Mouse (Mus musculus): ENCODE measurements around the gene Irgc1. TPM values are rescaled to one million over a fixed set of nuclear protein-coding genes. Genes with fewer than 3 reads are reported as not detected.

Gene Irgc1
- polyA plus RNA-seq, 1 experiment from 2014 or later: not detected

- no peak overlapping the region for H3K4me3 ChIP-seq (ENCODE audit: low read depth, low read length)
- no peak overlapping the region for H3K9ac ChIP-seq (ENCODE audit: low read length)
- H3K4me1 ChIP-seq (ENCODE audit: control insufficient read depth, insufficient read depth, low read length): 0 out of 2 replicates have a peak, but pooled peaks cover 3% of the 10 kb centered on the region
- H3K27ac ChIP-seq (ENCODE audit: low read depth, low read length): no peak overlapping the region
- no peaks in the 10 kb centered on the region for H3K9me3 ChIP-seq (replicated peaks; ENCODE audit: control insufficient read depth, low read length)
- 32% methylated on average over 21 of the region's 21 CpGs for WGBS
- no peak for ATAC-seq
- no peaks in the 10 kb centered on the region for H3K36me3 ChIP-seq (ENCODE audit: control insufficient read depth, insufficient read depth, low read length)
- no peaks in the 10 kb centered on the region for H3K27me3 ChIP-seq (replicated peaks; ENCODE audit: control insufficient read depth, insufficient read depth, low read length)
- peak; percentile 14 for DNase-seq (ENCODE audit: low spot score)
- no peak overlapping the region for H3K4me2 ChIP-seq (ENCODE audit: low read length)
Observed at GRCm38 (mm10) chr7:24474811-24475506, 22.9 kb upstream of the Irgc1 start.

GRCm38 (mm10) chr7:24473913-24474529, 21.9 kb upstream of the Irgc1 start:
- Histone ChIP-seq H3K4me2 (ENCODE audit: low read length) (no peak overlapping the region), H3K4me1 (ENCODE audit: control insufficient read depth, insufficient read depth, low read length) (no peaks in the 10 kb centered on the region), H3K27ac (ENCODE audit: low read depth, low read length) (no peak overlapping the region), H3K4me3 (ENCODE audit: low read depth, low read length) (no peak overlapping the region), H3K9me3 (replicated peaks; ENCODE audit: control insufficient read depth, low read length) (no peaks in the 10 kb centered on the region), H3K36me3 (ENCODE audit: control insufficient read depth, insufficient read depth, low read length) (no peaks in the 10 kb centered on the region), H3K27me3 (replicated peaks; ENCODE audit: control insufficient read depth, insufficient read depth, low read length) (no peaks in the 10 kb centered on the region), H3K9ac (ENCODE audit: low read length) (no peak overlapping the region)
- ATAC-seq: peak; percentile 83
- WGBS: 43% methylated on average over 10 of the region's 10 CpGs
- DNase-seq (ENCODE audit: low spot score): peak; percentile 69

- no peaks in the 10 kb centered on the region for H3K27me3 ChIP-seq (replicated peaks; ENCODE audit: control insufficient read depth, insufficient read depth, low read length)
- H3K4me3 ChIP-seq (ENCODE audit: low read depth, low read length): no peak overlapping the region
- H3K9me3 ChIP-seq (replicated peaks; ENCODE audit: control insufficient read depth, low read length): no peaks in the 10 kb centered on the region
- ATAC-seq: no peak
- H3K4me1 ChIP-seq (ENCODE audit: control insufficient read depth, insufficient read depth, low read length): no peaks in the 10 kb centered on the region
- peak; percentile 45 for DNase-seq (ENCODE audit: low spot score)
- H3K4me2 ChIP-seq (ENCODE audit: low read length): no peak overlapping the region
- no peaks in the 10 kb centered on the region for H3K36me3 ChIP-seq (ENCODE audit: control insufficient read depth, insufficient read depth, low read length)
- H3K9ac ChIP-seq (ENCODE audit: low read length): no peak overlapping the region
- H3K27ac ChIP-seq (ENCODE audit: low read depth, low read length): no peak overlapping the region
- WGBS: 71% methylated on average over 7 of the region's 7 CpGs
Observed at GRCm38 (mm10) chr7:24472937-24473336, 20.8 kb upstream of the Irgc1 start.

- no peak for ATAC-seq
- H3K4me3 ChIP-seq (ENCODE audit: low read depth, low read length): no peak overlapping the region
- no peaks in the 10 kb centered on the region for H3K27me3 ChIP-seq (replicated peaks; ENCODE audit: control insufficient read depth, insufficient read depth, low read length)
- H3K36me3 ChIP-seq (ENCODE audit: control insufficient read depth, insufficient read depth, low read length): no peaks in the 10 kb centered on the region
- no peak overlapping the region for H3K4me2 ChIP-seq (ENCODE audit: low read length)
- DNase-seq (ENCODE audit: low spot score): peak; percentile 26
- no peaks in the 10 kb centered on the region for H3K9me3 ChIP-seq (replicated peaks; ENCODE audit: control insufficient read depth, low read length)
- no peak overlapping the region for H3K9ac ChIP-seq (ENCODE audit: low read length)
- no peaks in the 10 kb centered on the region for H3K4me1 ChIP-seq (ENCODE audit: control insufficient read depth, insufficient read depth, low read length)
- WGBS: 81% methylated on average over 6 of the region's 6 CpGs
- H3K27ac ChIP-seq (ENCODE audit: low read depth, low read length): no peak overlapping the region
Observed at GRCm38 (mm10) chr7:24472442-24472841, 20.3 kb upstream of the Irgc1 start.

- Histone ChIP-seq H3K27ac (ENCODE audit: low read depth, low read length) (no peak overlapping the region), H3K36me3 (ENCODE audit: control insufficient read depth, insufficient read depth, low read length) (no peaks in the 10 kb centered on the region), H3K9ac (ENCODE audit: low read length) (no peak overlapping the region), H3K4me1 (ENCODE audit: control insufficient read depth, insufficient read depth, low read length) (no peaks in the 10 kb centered on the region), H3K4me2 (ENCODE audit: low read length) (no peak overlapping the region), H3K9me3 (replicated peaks; ENCODE audit: control insufficient read depth, low read length) (no peaks in the 10 kb centered on the region), H3K4me3 (ENCODE audit: low read depth, low read length) (no peak overlapping the region), H3K27me3 (replicated peaks; ENCODE audit: control insufficient read depth, insufficient read depth, low read length) (no peaks in the 10 kb centered on the region)
- WGBS: 97% methylated on average over 7 of the region's 7 CpGs
- ATAC-seq (no peak), DNase-seq (ENCODE audit: low spot score) (no peak)
Observed at GRCm38 (mm10) chr7:24470356-24470755, 18.3 kb upstream of the Irgc1 start.

- no peaks in the 10 kb centered on the region for H3K4me1 ChIP-seq (ENCODE audit: control insufficient read depth, insufficient read depth, low read length)
- H3K36me3 ChIP-seq (ENCODE audit: control insufficient read depth, insufficient read depth, low read length): no peaks in the 10 kb centered on the region
- ATAC-seq: no peak
- H3K9ac ChIP-seq (ENCODE audit: low read length): no peak overlapping the region
- WGBS: 83% methylated on average over 3 of the region's 3 CpGs
- no peaks in the 10 kb centered on the region for H3K27me3 ChIP-seq (replicated peaks; ENCODE audit: control insufficient read depth, insufficient read depth, low read length)
- no peak overlapping the region for H3K27ac ChIP-seq (ENCODE audit: low read depth, low read length)
- no peak overlapping the region for H3K4me3 ChIP-seq (ENCODE audit: low read depth, low read length)
- no peaks in the 10 kb centered on the region for H3K9me3 ChIP-seq (replicated peaks; ENCODE audit: control insufficient read depth, low read length)
- H3K4me2 ChIP-seq (ENCODE audit: low read length): no peak overlapping the region
- no peak for DNase-seq (ENCODE audit: low spot score)
Observed at GRCm38 (mm10) chr7:24469126-24469525, 17.0 kb upstream of the Irgc1 start.

GRCm38 (mm10) chr7:24467886-24468285, 15.8 kb upstream of the Irgc1 start:
- Histone ChIP-seq H3K4me1 (ENCODE audit: control insufficient read depth, insufficient read depth, low read length) (no peaks in the 10 kb centered on the region), H3K4me3 (ENCODE audit: low read depth, low read length) (no peak overlapping the region), H3K36me3 (ENCODE audit: control insufficient read depth, insufficient read depth, low read length) (no peaks in the 10 kb centered on the region), H3K27me3 (replicated peaks; ENCODE audit: control insufficient read depth, insufficient read depth, low read length) (no peaks in the 10 kb centered on the region), H3K4me2 (ENCODE audit: low read length) (no peak overlapping the region), H3K9ac (ENCODE audit: low read length) (no peak overlapping the region), H3K9me3 (replicated peaks; ENCODE audit: control insufficient read depth, low read length) (no peaks in the 10 kb centered on the region), H3K27ac (ENCODE audit: low read depth, low read length) (no peak overlapping the region)
- 86% methylated on average over 5 of the region's 5 CpGs for WGBS
- ATAC-seq (no peak), DNase-seq (ENCODE audit: low spot score) (no peak)

GRCm38 (mm10) chr7:24466835-24467234, 14.7 kb upstream of the Irgc1 start:
- no peaks in the 10 kb centered on the region for H3K36me3 ChIP-seq (ENCODE audit: control insufficient read depth, insufficient read depth, low read length)
- no peak for DNase-seq (ENCODE audit: low spot score)
- H3K4me1 ChIP-seq (ENCODE audit: control insufficient read depth, insufficient read depth, low read length): no peaks in the 10 kb centered on the region
- H3K9ac ChIP-seq (ENCODE audit: low read length): no peak overlapping the region
- no peaks in the 10 kb centered on the region for H3K27me3 ChIP-seq (replicated peaks; ENCODE audit: control insufficient read depth, insufficient read depth, low read length)
- no peak for ATAC-seq
- H3K9me3 ChIP-seq (replicated peaks; ENCODE audit: control insufficient read depth, low read length): no peaks in the 10 kb centered on the region
- no peak overlapping the region for H3K4me2 ChIP-seq (ENCODE audit: low read length)
- H3K27ac ChIP-seq (ENCODE audit: low read depth, low read length): no peak overlapping the region
- H3K4me3 ChIP-seq (ENCODE audit: low read depth, low read length): no peak overlapping the region
- WGBS: 88% methylated on average over 6 of the region's 6 CpGs
